Mouse (Mus musculus): ENCODE data around the gene Klf2.

- TF ChIP-seq POLR2A (IDR thresholded peaks at IDR 0.05; ENCODE audit: insufficient read length, low read depth), result no peak
- TF ChIP-seq USF1 (IDR thresholded peaks at IDR 0.05; ENCODE audit: low read depth), result no peak
- no peak for TF ChIP-seq POLR2AphosphoS2 (IDR thresholded peaks at IDR 0.05; ENCODE audit: insufficient read length, low read depth)
- TF ChIP-seq TCF12 (IDR thresholded peaks at IDR 0.05; ENCODE audit: insufficient read depth, poor library complexity, severe bottlenecking), result no peak
- no peak for TF ChIP-seq MAX (IDR thresholded peaks at IDR 0.05; ENCODE audit: low read depth)
- TF ChIP-seq E2F4 (IDR thresholded peaks at IDR 0.05; ENCODE audit: insufficient read depth), result no peak
- TF ChIP-seq MYOG (IDR thresholded peaks at IDR 0.05; ENCODE audit: control insufficient read depth in 1 of 3, insufficient read depth in 1 of 3, insufficient read length in 2 of 3, low read depth in 2 of 3), result no peak
- TF ChIP-seq TCF3 (IDR thresholded peaks at IDR 0.05; ENCODE audit: insufficient read length, low read depth), result no peak
- no peak for TF ChIP-seq SRF (IDR thresholded peaks at IDR 0.05; ENCODE audit: control insufficient read depth, insufficient read length, low read depth)
- TF ChIP-seq MYOD1 (IDR thresholded peaks at IDR 0.05; ENCODE audit: control insufficient read depth in 1 of 3, insufficient read length in 2 of 3, low read depth in 2 of 3), result no peak
Observed at GRCm38 (mm10) chr8:72363457-72363856, 44.6 kb downstream of the Klf2 start.

Measured in myocyte (in vitro differentiated cells).